Mouse (Mus musculus): ENCODE results near the gene Ryr2. TPM values are rescaled to one million over a fixed set of nuclear protein-coding genes. Genes with fewer than 3 reads are reported as not detected.

The Ryr2 gene
- total and polyA plus RNA-seq, 3 experiments = 0.60 TPM; not detected in 2

DNA sequence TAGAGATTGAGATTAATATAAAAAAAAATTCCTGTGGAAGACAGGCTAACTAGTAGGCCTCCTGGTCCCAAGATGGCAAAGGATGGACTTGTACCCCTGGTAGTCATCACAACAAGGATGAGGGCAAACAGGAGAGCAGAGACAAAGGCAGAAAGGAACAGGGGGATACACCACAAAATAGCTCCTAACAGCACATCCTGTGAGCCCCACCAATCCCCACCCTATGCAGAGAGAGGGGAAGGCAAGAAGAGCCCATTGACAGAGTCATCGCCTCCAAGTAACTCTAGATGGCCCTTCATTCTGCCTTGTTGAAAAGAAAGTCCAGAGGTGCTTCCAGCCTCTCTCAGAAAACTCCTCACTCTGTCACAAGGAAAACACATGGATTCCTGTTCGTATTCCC lies 586.0 kb downstream of the Ryr2 start:
- Histone ChIP-seq H3K4me1 (ENCODE audit: insufficient read depth, low read depth, low read length) (no peaks in the 10 kb centered on the region), H3K4me3 (ENCODE audit: low read depth, low read length) (no peak overlapping the region), H3K27me3 (ENCODE audit: insufficient read depth, low read length) (no peaks in the 10 kb centered on the region), H3K9me3 (replicated peaks) (no peaks in the 10 kb centered on the region), H3K36me3 (replicated peaks) (no peaks in the 10 kb centered on the region)
- no peak for ATAC-seq (ENCODE audit: extremely low read depth, insufficient number of reproducible peaks, low FRiP score, poor library complexity, severe bottlenecking)
- TF ChIP-seq POLR2AphosphoS5 (IDR thresholded peaks at IDR 0.05; ENCODE audit: insufficient replicate concordance, low read depth, low read length) (no peak), TAL1 (conservative IDR thresholded peaks at IDR 0.05; ENCODE audit: low read depth, low read length) (no peak), CTCF (IDR thresholded peaks at IDR 0.05; ENCODE audit: low read depth, low read length) (no peak), GATA2 (IDR thresholded peaks at IDR 0.05; ENCODE audit: borderline replicate concordance, low read depth, low read length) (no peak), GATA1 (IDR thresholded peaks at IDR 0.05; ENCODE audit: borderline replicate concordance, low read length) (no peak)
- no peak for DNase-seq (ENCODE audit: low spot score)

DNA sequence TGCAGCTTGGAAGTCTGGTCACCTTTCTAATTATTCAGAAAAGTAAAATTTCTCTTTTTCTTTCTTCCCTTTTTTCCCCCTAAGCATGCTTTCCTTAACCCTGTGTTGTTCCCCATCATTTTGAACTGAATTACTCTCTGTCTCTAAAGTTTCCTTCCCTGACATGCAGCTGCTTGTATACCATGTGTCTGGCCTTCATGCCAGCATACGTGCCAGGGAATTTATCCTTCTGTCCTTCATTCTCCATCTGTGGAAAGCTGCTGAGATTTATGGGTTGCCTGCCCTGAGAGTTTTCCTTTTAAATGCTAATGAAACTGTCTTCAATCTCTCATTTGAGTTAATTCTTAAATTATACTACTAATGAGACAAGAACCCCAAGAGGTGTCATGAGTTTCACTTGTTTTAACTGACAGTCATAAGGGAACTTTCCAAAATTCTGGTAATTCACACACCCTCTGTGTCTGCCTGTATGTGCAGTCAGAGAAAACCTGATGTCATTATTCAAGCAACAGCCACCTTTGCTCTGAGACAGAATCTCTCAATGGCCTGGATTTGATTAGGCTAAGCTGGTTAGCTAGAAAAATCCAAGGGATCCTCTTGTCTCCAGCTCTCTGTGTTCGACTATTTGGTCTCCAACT lies 595.1 kb downstream of the Ryr2 start:
- Histone ChIP-seq H3K27me3 (ENCODE audit: insufficient read depth, low read length) (no peaks in the 10 kb centered on the region), H3K9me3 (replicated peaks) (no peaks in the 10 kb centered on the region), H3K36me3 (replicated peaks) (no peaks in the 10 kb centered on the region), H3K4me1 (ENCODE audit: insufficient read depth, low read depth, low read length) (no peaks in the 10 kb centered on the region), H3K4me3 (ENCODE audit: low read depth, low read length) (no peak overlapping the region)
- TF ChIP-seq GATA2 (IDR thresholded peaks at IDR 0.05; ENCODE audit: borderline replicate concordance, low read depth, low read length) (no peak), GATA1 (IDR thresholded peaks at IDR 0.05; ENCODE audit: borderline replicate concordance, low read length) (no peak), POLR2AphosphoS5 (IDR thresholded peaks at IDR 0.05; ENCODE audit: insufficient replicate concordance, low read depth, low read length) (no peak), TAL1 (conservative IDR thresholded peaks at IDR 0.05; ENCODE audit: low read depth, low read length) (no peak), CTCF (IDR thresholded peaks at IDR 0.05; ENCODE audit: low read depth, low read length) (no peak)
- ATAC-seq (ENCODE audit: extremely low read depth, insufficient number of reproducible peaks, low FRiP score, poor library complexity, severe bottlenecking) = no peak
- no peak for DNase-seq (ENCODE audit: low spot score)

Other genes with a start within 250 kb of the Ryr2 start
- gene Mtr, start 151.2 kb upstream of the Ryr2 start, total RNA-seq (2014; fragmentation: Nextera tagmentation) = 55.9 and 58.5 TPM in 2 replicates
- gene Mtr, start 151.2 kb upstream of the Ryr2 start, total RNA-seq (2017) = 39.1 and 48.7 TPM in 2 replicates
- gene Mtr, start 151.2 kb upstream of the Ryr2 start, polyA plus RNA-seq (2012) = 17.8 and 26.4 TPM in 2 replicates
- gene Actn2, start 233.8 kb upstream of the Ryr2 start, total RNA-seq (2014; fragmentation: Nextera tagmentation) = 0.30 TPM in 1 of 2 replicates, not detected in the other
- 0.55 and 0.76 TPM in 2 replicates for gene Actn2, start 233.8 kb upstream of the Ryr2 start, total RNA-seq (2017)
- gene Actn2, start 233.8 kb upstream of the Ryr2 start, polyA plus RNA-seq (2012) = not detected in 2 replicates

All from G1E (cell line).